Mouse (Mus musculus) adrenal gland, adult 8-10 months (tissue): ENCODE results near the gene Gatad2a. TPM values are rescaled to one million over a fixed set of nuclear protein-coding genes. Genes with fewer than 3 reads are reported as not detected.
"Not testable (repeated sequence)": the region's sequence is repeated elsewhere in the genome, so short reads cannot be mapped to it uniquely, and the experiment has no call there.

Experiments
- DNase-seq: peaks from one replicate; pipeline ENCODE4 v3.0.0; 2022
- total RNA-seq, 4 experiments: library from RNA; stranded (reverse); gene quantifications; 2 replicates each; pipeline ENCODE4 v1.2.4; 2022

Gatad2a gene
- 100 to 1,000 TPM in 3 of 4 experiments, 10 to 100 TPM in 1; 99.1 to 124 (median 106) TPM for total RNA-seq

GRCm38 (mm10) chr8:69995776-69996588 is at the start of gene Gatad2a:
Gene Gatad2a (minus strand): TSS chr8:69996384.
- DNase-seq, result peak; percentile 100

GRCm38 (mm10) chr8:70043996-70044395 is 47.8 kb upstream of the Gatad2a start:
- DNase-seq, result no peak

- peak; percentile 92 for DNase-seq
Measured at GRCm38 (mm10) chr8:70042583-70043455, 46.6 kb upstream of the Gatad2a start, which contains the start of the genes Mau2 and Sugp1. Gene Mau2 (minus strand): TSS chr8:70042734. Gene Sugp1 (plus strand): TSS chr8:70042813.

GRCm38 (mm10) chr8:70041885-70042546 is 45.8 kb upstream of the Gatad2a start:
- DNase-seq, result peak; percentile 30

- DNase-seq, result no peak
Measured at GRCm38 (mm10) chr8:70037994-70038393, 41.8 kb upstream of the Gatad2a start.

GRCm38 (mm10) chr8:70030255-70030654 is 34.1 kb upstream of the Gatad2a start:
- no peak for DNase-seq

- no peak for DNase-seq
Measured at GRCm38 (mm10) chr8:70026151-70026550, 30.0 kb upstream of the Gatad2a start.

GRCm38 (mm10) chr8:70023596-70023995 is 27.4 kb upstream of the Gatad2a start:
- DNase-seq, result no peak

- DNase-seq, result no peak
Measured at GRCm38 (mm10) chr8:70015017-70015416, 18.8 kb upstream of the Gatad2a start.

- no peak for DNase-seq
Measured at GRCm38 (mm10) chr8:70012763-70013162, 16.6 kb upstream of the Gatad2a start.

GRCm38 (mm10) chr8:70012350-70012749 is 16.2 kb upstream of the Gatad2a start:
- no peak for DNase-seq

- not testable (repeated sequence) for DNase-seq
Measured at GRCm38 (mm10) chr8:70010796-70011195, 14.6 kb upstream of the Gatad2a start.

- no peak for DNase-seq
Measured at GRCm38 (mm10) chr8:70005178-70005577, 9.0 kb upstream of the Gatad2a start.

GRCm38 (mm10) chr8:70004345-70004744 is 8.2 kb upstream of the Gatad2a start:
- no peak for DNase-seq

GRCm38 (mm10) chr8:70003204-70003657 is 7.0 kb upstream of the Gatad2a start:
- DNase-seq, result no peak

- not testable (repeated sequence) for DNase-seq
Measured at GRCm38 (mm10) chr8:70001892-70002191, 5.7 kb upstream of the Gatad2a start.

- DNase-seq, result peak; percentile 40
Measured at GRCm38 (mm10) chr8:70001176-70001891, 5.2 kb upstream of the Gatad2a start.

- no peak for DNase-seq
Measured at GRCm38 (mm10) chr8:70000226-70000625, 4.0 kb upstream of the Gatad2a start.

GRCm38 (mm10) chr8:69999236-69999635 is 3.1 kb upstream of the Gatad2a start:
- no peak for DNase-seq

GRCm38 (mm10) chr8:69998706-69999105 is 2.5 kb upstream of the Gatad2a start:
- DNase-seq, result no peak

- no peak for DNase-seq
Measured at GRCm38 (mm10) chr8:69996589-69997285, 553 bp upstream of the Gatad2a start.
